Mouse (Mus musculus) bone marrow macrophage, adult 2 months (primary cell): ENCODE results near the gene Ovch2.

ENCODE experiments used
- CTCF ChIP-seq: IDR thresholded peaks from 2 replicates; pipeline ENCODE4 v1.5.1; 2012; ENCODE audit warnings: low read depth, mild to moderate bottlenecking, low read length, moderate library complexity
- POLR2A ChIP-seq: IDR thresholded peaks from 2 replicates; pipeline ENCODE4 v1.6.1; 2012; ENCODE audit warnings: mild to moderate bottlenecking, low read depth, low read length, borderline replicate concordance

DNA sequence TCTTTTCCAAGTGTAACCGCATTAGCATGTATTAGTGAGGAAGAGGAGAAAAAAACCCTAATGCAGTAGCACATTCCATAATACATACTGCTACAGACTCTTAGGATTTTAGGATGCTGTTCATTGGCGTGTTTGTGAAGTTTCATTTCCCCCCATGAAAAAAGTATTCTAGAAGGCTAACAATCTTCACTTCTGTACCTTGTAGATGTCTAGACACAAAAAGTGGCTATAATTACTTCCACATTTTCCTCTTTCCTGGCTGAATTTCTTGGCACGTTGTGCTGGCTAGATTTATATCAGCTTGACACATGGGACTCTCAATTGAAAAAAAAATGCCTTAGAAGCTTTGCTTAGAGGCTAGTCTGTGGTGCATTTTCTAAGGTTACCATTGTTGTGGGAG is 1.1 kb upstream of the Ovch2 start:
- no peak for TF ChIP-seq CTCF
- no peak for TF ChIP-seq POLR2A
